Mouse (Mus musculus) limb, embryonic 13.5 days (tissue): ENCODE data around the gene Dnm2. TPM values are rescaled to one million over a fixed set of nuclear protein-coding genes. Genes with fewer than 3 reads are reported as not detected.
"Not testable (repeated sequence)": the region's sequence is repeated elsewhere in the genome, so short reads cannot be mapped to it uniquely, and the experiment has no call there.

ENCODE experiments used
- ATAC-seq: fragments of 200-750 bp; cut with Nextera tagmentation; 2 replicates; pipeline ENCODE4 v1.8.0; 2017; ENCODE audit warnings: low read depth, moderate number of reproducible peaks, moderate TSS enrichment; ENCODE audit not compliant: low FRiP score
- H3K27ac ChIP-seq: fragments of 300-500 bp; sonication (generic); 2 replicates; pipeline ENCODE4 v1.5.1; 2015; ENCODE audit warnings: inconsistent platforms, mild to moderate bottlenecking, moderate library complexity
- H3K27me3 ChIP-seq: fragments of 300-500 bp; sonication (generic); 2 replicates; pipeline ENCODE4 v1.6.1; 2015; ENCODE audit warnings: mild to moderate bottlenecking, inconsistent platforms
- H3K36me3 ChIP-seq: fragments of 300-500 bp; sonication (generic); 2 replicates; pipeline ENCODE4 v1.6.1; 2015; ENCODE audit warnings: inconsistent platforms, mild to moderate bottlenecking, moderate library complexity
- H3K4me1 ChIP-seq: fragments of 300-500 bp; sonication (generic); 2 replicates; pipeline ENCODE4 v1.6.1; 2015; ENCODE audit warnings: inconsistent platforms
- H3K4me2 ChIP-seq: fragments of 300-500 bp; sonication (generic); replicated peaks from 2 replicates; pipeline ENCODE4 v1.6.1; 2015; ENCODE audit warnings: inconsistent platforms, mild to moderate bottlenecking, moderate library complexity
- H3K4me3 ChIP-seq: fragments of 300-500 bp; sonication (generic); 2 replicates; pipeline ENCODE4 v1.5.1; 2015; ENCODE audit warnings: moderate library complexity, mild to moderate bottlenecking, inconsistent platforms
- H3K9ac ChIP-seq: fragments of 300-500 bp; sonication (generic); 2 replicates; pipeline ENCODE4 v1.6.1; 2015; ENCODE audit warnings: mild to moderate bottlenecking, inconsistent platforms
- H3K9me3 ChIP-seq: fragments of 300-500 bp; sonication (generic); 2 replicates; pipeline ENCODE4 v1.6.1; 2016; ENCODE audit warnings: inconsistent platforms
- WGBS: fragments of 180-500 bp; shearing (Covaris S2); methylation state at CpG from one replicate; pipeline ENCODE4 v1.1.7; 2015; 5-methylcytosine and 5-hydroxymethylcytosine counted together
- polyA plus RNA-seq: library from polyadenylated mRNA; unstranded; fragments of >200 nt; fragmentation: Nextera tagmentation; extraction: Ambion mirVana; gene quantifications from 2 replicates; pipeline ENCODE4 v1.2.1, GENCODE M21; 2015

Dnm2 gene
- polyA plus RNA-seq, 1 experiment from 2014 or later = 77.0 TPM

GRCm38 (mm10) chr9:21513466-21513865 lies 88.8 kb downstream of the Dnm2 start:
- no peak overlapping the region for H3K4me3 ChIP-seq
- no peak overlapping the region for H3K4me2 ChIP-seq
- peaks cover 7% of the 10 kb centered on the region for H3K36me3 ChIP-seq
- no peak for ATAC-seq
- no peaks in the 10 kb centered on the region for H3K9me3 ChIP-seq
- peaks cover 16% of the 10 kb centered on the region for H3K4me1 ChIP-seq
- H3K27ac ChIP-seq = no peak overlapping the region
- WGBS = 98% methylated on average over 4 of the region's 4 CpGs
- no peak overlapping the region for H3K9ac ChIP-seq
- no peaks in the 10 kb centered on the region for H3K27me3 ChIP-seq

DNA sequence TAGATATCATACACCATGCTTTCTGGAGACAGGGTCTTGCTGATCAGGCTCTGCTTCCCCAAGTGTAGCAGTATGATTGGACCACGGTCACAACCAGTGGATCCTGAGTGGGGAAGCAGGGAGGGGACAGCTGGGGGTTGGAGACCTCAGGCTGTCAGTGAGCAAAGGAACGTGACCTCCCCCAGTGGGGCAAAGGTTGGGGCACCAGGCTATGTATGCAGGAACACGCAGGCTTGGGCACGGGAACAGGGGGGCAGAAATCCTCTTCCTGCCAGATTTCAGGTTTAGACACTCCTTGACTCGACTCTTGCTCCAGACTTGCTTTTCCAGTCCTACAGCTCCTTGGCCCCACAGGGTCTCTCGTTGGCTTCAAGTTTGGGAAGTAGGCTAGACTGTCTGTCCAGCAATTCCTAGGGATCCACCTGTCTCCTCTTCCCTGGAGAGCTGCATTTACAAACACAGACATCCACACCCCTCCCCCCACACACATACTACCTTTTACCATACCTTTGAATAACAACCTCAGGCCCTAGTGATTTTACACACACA lies 93.3 kb downstream of the Dnm2 start:
- H3K4me2 ChIP-seq = no peak overlapping the region
- no peaks in the 10 kb centered on the region for H3K27me3 ChIP-seq
- no peak for ATAC-seq
- H3K4me1 ChIP-seq = no peaks in the 10 kb centered on the region
- H3K36me3 ChIP-seq = no peaks in the 10 kb centered on the region
- no peak overlapping the region for H3K4me3 ChIP-seq
- H3K9ac ChIP-seq = no peak overlapping the region
- 75% methylated on average over 6 of the region's 6 CpGs for WGBS
- H3K9me3 ChIP-seq = no peaks in the 10 kb centered on the region; the same call in 1 of the 2 replicates
- H3K27ac ChIP-seq = no peak overlapping the region

DNA sequence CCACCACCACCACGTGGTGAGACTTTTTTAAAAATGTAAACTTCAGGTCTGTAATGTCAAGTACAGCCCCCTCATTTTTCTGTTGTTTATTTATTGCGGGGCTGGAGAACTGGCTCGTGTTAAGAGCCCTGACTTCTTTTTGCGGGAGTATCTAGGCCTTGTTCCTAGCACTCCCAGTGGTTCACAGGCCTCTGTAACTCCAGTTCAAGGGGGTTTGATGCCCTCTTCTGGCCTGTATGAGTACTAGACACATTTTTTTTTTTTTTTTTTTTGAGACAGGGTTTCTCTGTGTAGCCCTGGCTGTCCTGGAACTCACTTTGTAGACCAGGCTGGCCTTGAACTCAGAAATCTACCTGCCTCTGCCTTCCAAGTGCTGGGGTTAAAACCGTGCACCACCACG lies 94.0 kb downstream of the Dnm2 start:
- not testable (repeated sequence) for H3K36me3 ChIP-seq, H3K4me1 ChIP-seq

GRCm38 (mm10) chr9:21525142-21525936 lies 100.6 kb downstream of the Dnm2 start:
- H3K27me3 ChIP-seq = no peaks in the 10 kb centered on the region
- H3K9me3 ChIP-seq = no peaks in the 10 kb centered on the region; the same call in 1 of the 2 replicates
- WGBS = 84% methylated on average over 7 of the region's 7 CpGs
- no peak overlapping the region for H3K4me3 ChIP-seq
- no peak overlapping the region for H3K27ac ChIP-seq
- no peak overlapping the region for H3K9ac ChIP-seq
- no peak overlapping the region for H3K4me2 ChIP-seq
- no peak for ATAC-seq
- 0 out of 2 replicates have a peak, but pooled peaks cover 6% of the 10 kb centered on the region for H3K36me3 ChIP-seq
- H3K4me1 ChIP-seq = no peaks in the 10 kb centered on the region

More for the DNA sequence above, 94.0 kb downstream of the Dnm2 start:
- H3K9ac ChIP-seq, H3K27ac ChIP-seq, H3K4me2 ChIP-seq, H3K27me3 ChIP-seq, H3K9me3 ChIP-seq, ATAC-seq, H3K4me3 ChIP-seq: not testable (repeated sequence)
- 87% methylated on average over 6 of the region's 6 CpGs for WGBS

DNA sequence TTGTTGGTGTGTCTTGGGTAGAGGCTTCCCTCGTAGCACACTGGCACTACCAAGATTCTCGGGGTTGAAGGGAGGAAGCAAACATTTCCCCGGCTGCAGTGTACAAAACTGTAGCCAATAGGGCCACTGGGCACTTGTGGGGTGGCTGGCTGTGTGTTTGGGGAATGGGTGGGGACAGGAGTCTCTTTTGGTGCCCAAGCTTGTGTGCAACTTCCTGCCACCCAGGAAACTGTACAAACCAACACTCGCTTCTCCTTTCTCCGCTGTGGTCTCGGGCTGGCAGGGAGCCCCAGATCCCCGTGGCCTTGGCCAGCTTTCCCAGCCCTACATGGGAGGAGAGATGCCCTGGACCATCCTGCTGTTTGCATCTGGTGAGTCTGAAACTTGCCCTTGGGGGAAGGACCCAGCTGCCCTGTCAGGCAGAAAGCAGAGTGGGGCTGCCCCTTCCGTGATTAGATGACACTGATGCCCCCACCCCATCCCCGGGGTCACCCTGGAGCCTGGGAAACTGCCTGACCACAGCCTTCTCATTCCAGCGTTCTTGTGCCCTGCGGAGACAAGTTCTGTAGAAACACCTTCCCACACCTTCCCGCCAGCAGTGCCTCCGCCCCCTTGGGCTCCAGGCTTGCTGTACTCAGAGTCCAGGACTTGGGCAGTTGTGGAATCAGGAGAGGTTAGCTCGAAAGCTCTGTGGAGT lies 101.4 kb downstream of the Dnm2 start, which contains the start of gene AB124611:
Gene AB124611, plus strand, starts transcription at position 240 of the 697 bp plus-strand sequence.
- H3K4me3 ChIP-seq = no peak within 1 kb of the TSS
- no peaks in the 10 kb centered on the region for H3K4me1 ChIP-seq
- 57% methylated on average over 14 of the region's 14 CpGs for WGBS
- H3K9ac ChIP-seq = 0 out of 2 replicates have a peak within 1 kb of the TSS, but pooled peaks have one; percentile 19
- no peak for ATAC-seq
- H3K36me3 ChIP-seq = 0 out of 2 replicates have a peak, but pooled peaks cover 6% of the 10 kb centered on the region
- no peak within 1 kb of the TSS for H3K27ac ChIP-seq
- no peak within 1 kb of the TSS for H3K4me2 ChIP-seq
- H3K9me3 ChIP-seq = no peaks in the 10 kb centered on the region; the same call in 1 of the 2 replicates
- no peaks in the 10 kb centered on the region for H3K27me3 ChIP-seq

DNA sequence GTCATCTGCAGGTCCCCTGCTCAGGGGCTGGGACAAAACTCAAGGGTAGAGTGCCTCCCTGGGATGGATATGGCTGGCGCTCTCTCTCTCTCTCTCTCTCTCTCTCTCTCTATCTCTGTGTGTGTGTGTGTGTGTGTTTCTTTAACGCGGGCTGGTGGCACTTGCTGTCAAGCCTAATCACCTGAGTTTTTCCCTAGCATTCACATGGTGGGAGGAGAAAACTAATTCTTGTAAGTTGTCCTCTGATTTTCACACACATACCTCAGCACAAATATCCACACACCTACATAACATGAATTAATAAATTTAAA lies 101.9 kb downstream of the Dnm2 start:
- WGBS = 86% methylated on average over 3 of the region's 3 CpGs
- no peaks in the 10 kb centered on the region for H3K4me1 ChIP-seq
- ATAC-seq = no peak
- no peaks in the 10 kb centered on the region for H3K27me3 ChIP-seq
- 0 out of 2 replicates have a peak overlapping the region, but pooled peaks have one; percentile 19 for H3K9ac ChIP-seq
- no peaks in the 10 kb centered on the region; the same call in 1 of the 2 replicates for H3K9me3 ChIP-seq
- peaks cover 6% of the 10 kb centered on the region; the same call in 1 of the 2 replicates for H3K36me3 ChIP-seq
- no peak overlapping the region for H3K4me3 ChIP-seq
- H3K4me2 ChIP-seq = no peak overlapping the region
- no peak overlapping the region for H3K27ac ChIP-seq

DNA sequence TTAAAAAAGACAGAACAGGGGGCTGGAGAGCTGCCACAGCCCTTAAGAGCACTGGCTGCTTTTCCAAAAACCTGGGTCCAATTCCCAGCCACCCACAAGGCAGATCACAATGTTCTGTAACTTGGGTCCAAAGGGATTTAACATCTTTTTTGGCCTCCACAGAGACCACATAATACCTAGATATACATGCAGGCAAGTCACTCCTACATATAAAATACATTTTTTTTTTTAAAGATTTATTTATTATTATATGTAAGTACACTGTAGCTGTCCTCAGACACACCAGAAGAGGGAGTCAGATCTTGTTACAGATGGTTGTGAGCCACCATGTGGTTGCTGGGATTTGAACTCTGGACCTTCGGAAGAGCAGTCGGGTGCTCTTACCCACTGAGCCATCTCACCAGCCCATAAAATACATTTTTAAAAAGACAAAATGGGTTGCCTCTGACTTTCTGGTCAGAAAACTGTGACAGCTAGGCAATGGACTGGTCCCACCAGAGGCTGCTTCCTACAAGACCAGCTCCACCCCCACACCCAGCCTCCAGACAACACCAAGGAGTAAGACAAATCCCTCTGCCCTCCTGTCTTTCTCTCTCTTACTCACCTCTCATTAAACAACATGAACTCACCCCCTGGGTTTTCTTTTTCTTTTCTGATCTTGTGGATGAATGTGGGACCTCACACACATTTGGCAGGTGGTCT lies 102.5 kb downstream of the Dnm2 start:
- H3K4me2 ChIP-seq = no peak overlapping the region
- no peak overlapping the region for H3K4me3 ChIP-seq
- WGBS = 97% methylated on average over 2 of the region's 2 CpGs
- ATAC-seq = no peak
- H3K9me3 ChIP-seq = no peaks in the 10 kb centered on the region
- H3K27ac ChIP-seq = no peak overlapping the region
- no peak overlapping the region for H3K9ac ChIP-seq
- H3K4me1 ChIP-seq = no peaks in the 10 kb centered on the region
- H3K36me3 ChIP-seq = peaks cover 6% of the 10 kb centered on the region; the same call in 1 of the 2 replicates
- no peaks in the 10 kb centered on the region for H3K27me3 ChIP-seq

DNA sequence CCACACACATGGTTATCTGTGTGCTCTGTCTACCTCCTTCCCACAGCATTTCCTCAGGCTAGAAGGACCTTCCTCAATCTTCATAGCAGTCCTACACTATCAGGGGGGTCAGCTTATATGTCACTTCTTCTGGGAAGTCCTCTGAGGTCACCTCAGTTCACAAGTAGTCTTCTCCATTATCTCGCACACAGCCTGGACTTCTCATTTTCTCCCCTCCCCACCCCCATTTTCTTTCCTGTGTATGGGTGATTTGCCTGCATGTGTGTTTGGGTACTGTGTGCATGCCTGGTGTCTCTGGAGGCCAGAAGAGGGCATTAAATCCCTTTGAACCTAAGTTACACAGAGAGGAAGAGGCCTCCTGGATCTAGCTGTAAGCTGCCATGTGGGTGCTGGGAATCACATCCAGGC lies 103.2 kb downstream of the Dnm2 start:
- ATAC-seq = no peak
- H3K4me3 ChIP-seq = no peak overlapping the region
- no peak overlapping the region for H3K4me2 ChIP-seq
- no peaks in the 10 kb centered on the region for H3K27me3 ChIP-seq
- no peaks in the 10 kb centered on the region for H3K4me1 ChIP-seq
- H3K9me3 ChIP-seq = no peaks in the 10 kb centered on the region
- no peak overlapping the region for H3K27ac ChIP-seq
- no peak overlapping the region for H3K9ac ChIP-seq
- WGBS = 82% methylated on average over 1 of the region's 1 CpGs
- H3K36me3 ChIP-seq = peaks cover 6% of the 10 kb centered on the region; the same call in 1 of the 2 replicates

DNA sequence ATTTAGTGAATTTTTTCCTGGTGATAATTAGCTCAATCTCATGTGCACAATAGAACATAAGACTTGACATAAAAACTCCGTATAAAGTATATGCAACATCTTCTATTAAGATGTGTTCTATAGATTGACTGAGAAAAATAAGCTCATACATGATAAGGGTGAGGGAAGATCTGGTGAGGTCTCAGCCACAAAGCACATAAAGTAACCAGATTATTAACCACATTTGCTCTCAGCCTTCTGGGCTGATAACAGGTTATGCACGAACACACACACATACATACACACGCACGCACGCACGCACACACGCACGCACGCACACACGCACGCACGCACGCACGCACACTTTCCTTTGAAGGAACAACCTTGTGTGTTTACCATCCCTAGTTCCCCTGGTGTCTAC lies 111.8 kb downstream of the Dnm2 start:
- H3K4me3 ChIP-seq = no peak overlapping the region
- H3K9ac ChIP-seq = no peak overlapping the region
- H3K4me2 ChIP-seq = no peak overlapping the region
- H3K36me3 ChIP-seq = no peaks in the 10 kb centered on the region; the same call in none of the 2 replicates
- 95% methylated on average over 14 of the region's 14 CpGs for WGBS
- H3K4me1 ChIP-seq = no peaks in the 10 kb centered on the region; the same call in 1 of the 2 replicates
- no peak overlapping the region for H3K27ac ChIP-seq
- H3K9me3 ChIP-seq = no peaks in the 10 kb centered on the region
- no peaks in the 10 kb centered on the region for H3K27me3 ChIP-seq
- no peak for ATAC-seq

GRCm38 (mm10) chr9:21537009-21537408 lies 112.3 kb downstream of the Dnm2 start:
- Histone ChIP-seq H3K4me1 (no peaks in the 10 kb centered on the region; the same call in 1 of the 2 replicates), H3K9ac (no peak overlapping the region), H3K4me2 (no peak overlapping the region), H3K27ac (no peak overlapping the region), H3K9me3 (no peaks in the 10 kb centered on the region), H3K36me3 (no peaks in the 10 kb centered on the region; the same call in 1 of the 2 replicates), H3K27me3 (no peaks in the 10 kb centered on the region), H3K4me3 (no peak overlapping the region)
- WGBS = 68% methylated on average over 4 of the region's 4 CpGs
- ATAC-seq = no peak

DNA sequence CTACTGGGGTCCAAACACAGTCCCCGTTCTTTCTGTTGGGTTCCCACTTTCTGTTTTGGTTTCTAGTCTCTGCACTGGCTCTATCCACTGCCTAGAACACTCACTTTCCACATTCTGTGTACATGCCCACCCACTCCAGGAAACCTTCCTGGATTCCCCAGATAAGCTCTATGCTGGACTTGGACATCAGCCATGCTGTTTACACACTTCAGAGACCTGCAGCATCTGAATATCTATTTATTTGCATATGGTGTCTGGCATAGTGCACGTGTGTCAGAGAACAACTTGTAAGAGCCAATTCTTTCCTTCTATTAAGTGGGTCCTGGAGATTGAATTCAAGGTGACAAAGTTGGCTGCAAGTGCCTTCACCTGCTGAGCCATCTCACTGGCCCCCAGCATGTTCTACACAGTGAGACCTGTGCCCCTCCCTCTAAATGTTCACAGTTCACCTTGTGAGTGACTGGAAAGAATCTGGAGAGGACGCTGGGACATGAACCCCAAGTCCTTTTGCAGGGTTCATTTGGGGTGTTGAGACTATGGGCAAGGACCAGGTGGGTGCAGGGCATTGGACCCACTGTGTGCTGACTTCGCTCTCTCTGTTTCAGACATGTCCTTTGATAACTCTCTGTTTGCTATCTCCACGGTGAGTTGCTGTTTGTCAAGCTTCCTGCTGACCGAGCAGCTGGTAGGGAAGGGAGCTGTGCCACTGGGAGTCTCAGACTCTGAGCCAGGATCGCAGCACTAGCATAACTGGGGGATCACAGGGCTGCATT lies 115.5 kb downstream of the Dnm2 start:
- 81% methylated on average over 7 of the region's 7 CpGs for WGBS
- ATAC-seq = no peak
- no peak overlapping the region for H3K4me3 ChIP-seq
- no peak overlapping the region for H3K4me2 ChIP-seq
- no peak overlapping the region for H3K27ac ChIP-seq
- H3K9ac ChIP-seq = no peak overlapping the region
- H3K4me1 ChIP-seq = peaks cover 7% of the 10 kb centered on the region
- H3K27me3 ChIP-seq = no peaks in the 10 kb centered on the region
- H3K9me3 ChIP-seq = no peaks in the 10 kb centered on the region
- no peaks in the 10 kb centered on the region; the same call in 1 of the 2 replicates for H3K36me3 ChIP-seq
